Mouse (Mus musculus) embryo, embryonic 9.5 days (tissue): Measurements from ENCODE around the gene C1qtnf7.

ENCODE experiments used
- DNase-seq: peaks from one replicate; pipeline ENCODE4 v3.0.0-alpha.2; 2017; ENCODE audit errors: extremely low spot score

The C1qtnf7 gene

GRCm38 (mm10) chr5:43539168-43539516, 23.8 kb downstream of the C1qtnf7 start:
- no peak for DNase-seq

DNA sequence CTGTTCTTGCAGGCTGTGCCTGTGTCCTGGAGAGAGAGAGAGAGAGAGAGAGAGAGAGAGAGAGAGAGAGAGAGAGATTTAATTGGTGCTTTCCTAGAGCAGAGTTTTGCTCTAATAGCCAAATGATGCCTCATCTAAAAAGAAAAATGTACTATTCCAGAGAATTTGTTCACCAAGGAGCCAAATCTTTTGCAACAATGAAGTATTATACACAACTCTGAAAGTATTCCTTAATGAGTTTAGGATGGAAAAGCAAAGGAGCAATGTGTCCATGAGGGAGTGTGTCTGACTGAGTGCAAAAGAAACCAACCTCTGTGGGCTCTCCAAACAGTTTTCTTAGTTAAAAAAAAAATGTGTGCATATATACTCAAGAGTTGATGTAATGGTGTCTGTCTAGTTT, 24.5 kb downstream of the C1qtnf7 start:
- no peak for DNase-seq

DNA sequence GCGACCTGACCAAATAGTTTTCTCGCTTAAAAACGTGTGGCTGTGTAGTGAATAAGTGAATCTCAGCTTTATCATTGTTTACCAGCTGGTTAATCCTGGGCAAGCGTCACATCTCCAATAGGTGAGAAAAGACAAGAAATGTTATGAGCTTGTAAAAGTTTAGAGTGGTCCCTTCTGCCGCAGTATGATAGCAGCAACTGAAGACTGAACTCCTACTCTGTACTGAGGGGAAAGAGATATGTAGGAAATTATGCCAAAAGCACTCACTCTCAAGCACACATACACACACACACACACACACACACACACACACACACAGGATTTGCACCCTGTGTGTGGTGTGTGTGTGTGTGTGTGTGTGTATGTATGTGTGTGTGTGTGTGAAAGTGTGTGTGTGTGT, 26.2 kb downstream of the C1qtnf7 start:
- no peak for DNase-seq

DNA sequence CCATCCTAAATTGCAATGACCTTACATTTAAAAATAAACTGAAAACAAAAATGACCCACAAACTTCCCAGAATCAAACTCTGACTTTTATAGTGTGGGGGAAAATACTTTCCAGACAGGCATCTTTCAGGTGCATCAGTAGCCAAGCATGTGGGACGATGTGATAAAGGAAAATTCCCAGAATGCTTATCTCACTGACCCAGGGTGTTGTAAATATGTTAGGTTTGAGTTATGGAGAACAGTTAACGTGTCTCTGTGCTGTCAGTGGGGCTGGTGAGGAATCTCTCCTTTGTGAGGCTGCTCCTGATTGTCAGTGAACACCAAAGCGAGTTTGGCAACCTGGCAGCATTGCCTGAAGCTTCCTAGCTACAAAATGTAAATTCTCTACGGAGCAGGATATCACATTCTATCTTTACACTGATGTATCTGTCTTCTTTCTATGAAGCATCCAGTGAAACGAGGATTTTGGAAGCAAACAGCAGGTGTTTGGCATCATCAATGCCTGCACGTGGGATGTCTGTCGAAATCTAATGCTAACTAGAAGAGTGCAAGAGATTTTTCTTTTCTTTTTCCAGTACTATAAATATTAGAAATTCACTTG, 27.0 kb downstream of the C1qtnf7 start:
- DNase-seq, result no peak

DNA sequence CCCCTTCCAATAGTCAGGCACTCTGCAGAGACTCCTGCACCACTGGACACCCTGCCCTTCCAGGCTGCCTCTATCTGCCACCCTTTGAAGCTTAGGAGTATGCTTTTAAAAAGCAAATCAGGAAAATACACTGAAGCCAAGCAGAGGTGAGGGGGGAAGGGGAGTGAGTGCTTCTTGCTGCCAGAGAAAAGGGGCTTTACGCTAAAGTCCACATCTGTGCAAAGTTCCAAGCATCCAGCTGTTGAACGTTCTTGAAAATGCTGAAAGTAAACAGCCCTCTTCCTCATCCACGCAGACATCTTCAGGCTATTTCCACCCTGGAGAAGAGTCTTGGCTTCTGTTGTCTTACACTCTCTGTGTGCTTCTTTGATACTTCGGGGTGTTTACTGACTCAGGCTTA, 34.6 kb downstream of the C1qtnf7 start:
- DNase-seq, result no peak

- DNase-seq, result no peak
Measured at GRCm38 (mm10) chr5:43550444-43550843, 35.1 kb downstream of the C1qtnf7 start.

DNA sequence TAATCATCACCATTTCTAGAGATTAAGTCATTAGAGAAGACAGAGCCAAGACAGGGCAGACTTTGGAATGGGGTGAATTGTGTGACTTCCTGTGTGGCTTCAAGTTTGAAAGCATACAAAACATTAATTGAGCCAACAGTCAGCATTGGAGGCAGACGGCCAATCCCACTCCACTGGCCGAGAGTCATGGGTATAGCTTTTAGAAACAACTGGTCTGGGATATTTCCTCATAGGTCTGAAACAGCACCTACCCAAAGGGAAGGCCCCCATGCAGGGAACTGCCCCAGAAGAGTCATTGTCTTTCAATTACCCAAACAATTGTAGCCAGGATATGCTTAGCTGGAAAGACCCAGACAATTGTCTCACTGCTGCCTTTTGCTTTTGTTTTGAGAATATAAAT, 39.5 kb downstream of the C1qtnf7 start:
- DNase-seq, result no peak

- DNase-seq, result no peak
Measured at GRCm38 (mm10) chr5:43555406-43555805, 40.1 kb downstream of the C1qtnf7 start.

DNA sequence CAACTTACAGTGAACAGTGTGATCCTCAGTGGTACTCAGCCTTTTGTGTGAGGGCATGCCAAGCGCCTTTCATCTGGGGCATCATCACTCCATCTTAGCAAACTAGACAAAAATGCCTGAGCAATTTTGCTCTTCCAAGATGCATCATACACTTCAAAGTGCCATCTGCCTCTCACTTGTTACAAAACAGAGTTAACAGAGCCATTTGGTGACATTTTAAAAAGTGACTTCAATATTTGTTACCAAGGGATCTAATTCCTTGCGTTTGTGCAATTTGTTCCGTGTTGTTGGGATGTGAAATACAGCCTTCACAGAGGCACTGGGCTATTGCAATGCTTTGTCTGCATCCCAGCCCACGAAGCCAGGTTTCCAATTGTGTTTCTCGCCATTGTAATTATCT, 42.1 kb downstream of the C1qtnf7 start:
- no peak for DNase-seq

DNA sequence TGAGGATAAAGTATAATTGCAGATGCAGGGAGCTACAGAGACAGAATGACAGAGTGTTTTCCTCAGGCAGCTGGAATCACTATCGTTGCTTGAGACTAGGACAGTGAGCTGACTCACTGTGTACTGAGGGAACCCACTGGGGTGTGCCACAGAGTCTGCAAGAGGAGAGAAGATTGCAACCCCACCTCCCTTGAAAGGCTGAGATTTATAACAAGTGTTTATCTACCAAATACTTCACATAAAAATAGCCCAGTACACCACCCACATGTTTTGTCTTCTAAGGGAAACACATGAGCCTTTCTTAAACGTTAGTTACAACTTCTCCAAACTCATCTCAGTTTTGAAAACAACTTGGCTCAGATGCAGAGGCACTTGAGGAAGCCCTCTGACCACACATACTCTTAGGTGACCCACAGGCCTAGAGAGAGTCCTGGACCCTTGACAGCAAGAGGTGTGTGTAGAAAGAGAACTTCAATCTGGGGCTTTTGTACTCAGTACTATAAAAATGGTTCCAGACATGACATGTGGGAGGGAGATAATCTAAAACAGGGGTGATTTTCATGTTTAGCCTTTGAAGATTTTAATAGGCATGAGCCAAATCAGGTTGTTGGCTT, 46.4 kb downstream of the C1qtnf7 start:
- no peak for DNase-seq

DNA sequence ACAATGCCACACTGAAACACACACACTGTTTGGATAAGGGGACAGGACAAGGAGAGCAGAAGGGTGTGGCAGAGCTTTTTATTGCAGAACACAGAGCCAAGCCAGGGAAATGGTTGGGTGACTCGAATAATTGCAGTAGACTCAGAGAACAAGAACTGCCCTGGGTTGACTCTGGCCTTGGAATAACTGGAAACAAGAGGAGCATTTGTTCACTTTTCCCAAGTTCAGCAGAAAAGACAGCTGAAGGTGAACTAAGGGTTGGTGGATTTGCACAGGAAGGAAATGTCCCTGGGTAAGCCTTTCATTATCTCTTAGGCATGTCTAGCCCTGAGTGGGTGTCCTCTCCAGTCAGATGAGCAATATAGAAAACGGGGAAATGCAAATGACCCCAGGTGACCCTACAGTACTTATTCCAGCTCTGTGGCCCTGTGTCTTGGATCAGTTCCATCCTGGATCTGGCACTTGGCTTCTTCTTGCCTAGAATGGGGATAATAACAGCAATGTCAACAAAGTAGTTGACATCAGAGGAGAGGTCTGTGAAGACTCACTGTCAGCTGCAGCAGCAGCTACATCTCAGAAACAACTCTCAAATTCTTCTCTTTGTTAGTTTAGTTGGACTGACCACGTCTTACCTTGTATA, 54.5 kb downstream of the C1qtnf7 start:
- DNase-seq, result no peak

DNA sequence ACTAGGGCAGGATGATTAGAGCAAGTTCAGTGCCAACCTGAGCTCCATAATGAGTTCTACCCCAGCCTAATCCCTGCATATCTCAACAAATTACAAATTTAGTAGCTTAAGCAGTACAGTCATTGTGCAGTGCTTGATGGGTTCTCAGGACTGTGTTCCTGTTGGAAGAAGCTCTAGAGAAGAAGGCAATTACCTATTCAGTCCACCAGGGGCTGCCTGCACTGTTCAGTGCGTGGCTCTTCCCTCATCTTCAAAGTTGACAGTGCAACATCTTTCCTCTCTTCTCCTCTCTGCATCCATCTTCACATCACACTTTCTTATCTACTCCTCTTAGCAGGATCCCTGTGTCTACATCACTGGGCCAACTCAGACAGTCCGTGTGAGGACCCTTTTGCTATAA, 67.5 kb downstream of the C1qtnf7 start:
- no peak for DNase-seq

DNA sequence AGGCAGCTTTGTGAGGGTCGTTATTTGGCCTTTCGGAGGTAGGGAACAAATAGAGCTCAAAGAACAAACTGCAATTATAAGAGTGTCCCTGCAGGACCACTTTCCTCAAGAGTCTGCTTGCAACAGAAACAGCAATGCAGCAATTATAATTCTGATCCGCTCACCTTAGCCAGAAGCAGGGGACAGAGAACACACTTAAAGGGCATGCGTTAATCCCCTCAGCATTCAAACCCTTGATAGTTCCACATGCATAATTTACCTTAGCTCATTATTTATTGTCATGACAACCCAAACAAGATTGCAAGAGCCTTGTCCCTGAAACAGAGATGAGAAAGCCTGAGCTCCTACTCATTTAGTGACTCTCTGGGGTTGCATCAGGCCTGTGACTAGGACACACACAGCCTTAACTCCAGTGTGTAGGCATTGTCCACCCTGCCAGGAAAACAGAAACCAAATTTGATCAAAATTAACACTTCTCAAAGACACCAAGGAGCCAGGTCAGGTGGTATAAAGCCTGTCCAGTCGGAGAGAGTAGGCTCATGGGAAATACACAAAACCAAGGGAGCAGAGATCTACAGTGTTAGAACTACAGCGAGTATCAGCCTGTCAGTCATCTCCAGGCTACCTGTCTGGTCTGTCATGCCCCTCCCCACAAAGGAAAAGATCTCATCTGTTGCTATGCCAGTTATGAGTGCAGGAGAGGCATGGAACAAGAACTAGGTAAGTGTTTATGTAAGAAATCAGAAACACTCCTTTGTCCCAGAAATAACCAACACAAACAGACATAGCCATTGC, 68.2 kb downstream of the C1qtnf7 start:
- no peak for DNase-seq

- no peak for DNase-seq
Measured at GRCm38 (mm10) chr5:43584464-43584863, 69.1 kb downstream of the C1qtnf7 start.

GRCm38 (mm10) chr5:43585406-43586245, 70.3 kb downstream of the C1qtnf7 start:
- no peak for DNase-seq

- DNase-seq, result no peak
Measured at GRCm38 (mm10) chr5:43588791-43589439, 73.6 kb downstream of the C1qtnf7 start.

GRCm38 (mm10) chr5:43589440-43589830, 74.1 kb downstream of the C1qtnf7 start:
- no peak for DNase-seq

DNA sequence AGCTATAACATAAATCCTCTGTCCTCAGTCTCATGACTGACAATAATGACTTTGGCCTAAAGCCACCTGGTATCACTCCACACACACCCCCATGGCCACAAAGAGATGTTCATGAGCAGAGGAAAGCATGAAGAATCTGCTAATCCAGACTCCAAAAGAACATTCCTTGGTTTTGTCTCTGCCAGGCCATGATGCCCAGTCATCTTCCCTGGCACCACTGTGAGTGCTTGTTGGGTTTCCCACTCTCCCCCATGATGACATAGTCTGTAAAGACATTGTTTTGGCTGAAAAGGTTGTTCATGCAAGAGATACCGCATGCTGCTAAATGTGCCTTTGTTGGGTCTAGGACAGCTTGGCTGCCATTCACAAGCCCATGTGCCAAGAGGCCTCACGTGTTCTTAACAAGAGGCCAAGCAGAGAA, 75.0 kb downstream of the C1qtnf7 start:
- DNase-seq, result no peak

- no peak for DNase-seq
Measured at GRCm38 (mm10) chr5:43601601-43602000, 86.3 kb downstream of the C1qtnf7 start.

GRCm38 (mm10) chr5:43602518-43602917, 87.2 kb downstream of the C1qtnf7 start:
- DNase-seq, result no peak

GRCm38 (mm10) chr5:43603559-43603958, 88.2 kb downstream of the C1qtnf7 start:
- no peak for DNase-seq
